In genomic region chr5:36766958-36767703, GRCm38 (mm10) we compare ENCODE assay signal across 10 mouse cellular contexts. TPM values are rescaled to one million over a fixed set of nuclear protein-coding genes. Genes with fewer than 3 reads are reported as not detected.
A peak's percentile ranks its signal among the peaks of the same experiment; 100 is the strongest.
DNase-seq lines count a peak whose midpoint lies in the region; ATAC-seq and TF ChIP-seq lines count a peak whose summit lies in the region.
"Had no signal": no experiment of that assay in that cellular context is flagged by ENCODE, and none has a peak within 500 bp of the region (broad histone marks: within the 10 kb centered on the region; RNA-seq: fewer than 3 reads in every experiment).

No protein-coding gene starts in this region.

- no peaks in the 10 kb centered on the region for H3K79me2 ChIP-seq in CH12.LX (replicated peaks; ENCODE audit: control insufficient read depth, extremely low read depth, insufficient read depth, poor library complexity, severe bottlenecking)

- no peak overlapping the region for H3K4me3 ChIP-seq in CH12.LX (replicated peaks in 1 of 3; ENCODE audit: low read depth in 2 of 3, low read length in 2 of 3, poor library complexity in 1 of 3)
- H3K4me3 ChIP-seq in forebrain, embryonic 12.5 days (replicated peaks): no peak overlapping the region
- H3K4me3 ChIP-seq in midbrain, embryonic 12.5 days: no peak overlapping the region
- H3K4me3 ChIP-seq: limb, embryonic 13.5 days had no signal

- no peak overlapping the region for H3K27ac ChIP-seq in CH12.LX (ENCODE audit: insufficient read depth, low read depth)
- H3K27ac ChIP-seq in forebrain, embryonic 12.5 days: 0 out of 2 replicates have a peak overlapping the region, but pooled peaks have one; percentile 20
- peak overlapping the region; percentile 22 for H3K27ac ChIP-seq in midbrain, embryonic 12.5 days (replicated peaks)
- H3K27ac ChIP-seq: limb, embryonic 13.5 days had no signal

- peak overlapping the region; percentile 26; the same call in 1 of the 2 replicates for H3K4me2 ChIP-seq in CH12.LX (ENCODE audit: insufficient read depth, low read depth, poor library complexity, severe bottlenecking)
- H3K4me2 ChIP-seq in forebrain, embryonic 12.5 days: no peak overlapping the region
- H3K4me2 ChIP-seq in midbrain, embryonic 12.5 days (replicated peaks): peak overlapping the region; percentile 27; the same call in 1 of the 2 replicates
- H3K4me2 ChIP-seq: limb, embryonic 13.5 days had no signal

- peak; percentile 29 for DNase-seq in CH12.LX (ENCODE audit: extremely low read depth)
- DNase-seq in cerebellum, adult 11-12 months: peak; percentile 62
- DNase-seq in heart, postnatal 36 days: no peak
- no peak for DNase-seq in left cerebral cortex, adult 9 months (ENCODE audit: low spot score in 2 of 2)
- no peak for DNase-seq in frontal cortex, postnatal 14 days (ENCODE audit: low spot score in 2 of 2)
- DNase-seq: heart, postnatal 14 days had no signal

- no peak overlapping the region for H3K9ac ChIP-seq in CH12.LX (ENCODE audit: insufficient read depth, low read depth)
- H3K9ac ChIP-seq in forebrain, embryonic 12.5 days: no peak overlapping the region
- H3K9ac ChIP-seq in midbrain, embryonic 12.5 days (replicated peaks): no peak overlapping the region
- H3K9ac ChIP-seq: limb, embryonic 13.5 days had no signal

- in situ Hi-C loops in CH12.LX (cut with MboI; ENCODE audit: low pct_ligation_motif_present, low pct_unique_long_range_greater_than_20kb, low sequenced_read_pairs): no loop called here

- TF ChIP-seq CTCF in CH12.LX (conservative IDR thresholded peaks at IDR 0.05 in 1 of 2, IDR thresholded peaks at IDR 0.05 in 1 of 2; ENCODE audit: low read depth in 2 of 2, low read length in 2 of 2): no peak

- dilution Hi-C loops in CH12.LX (cut with MboI; ENCODE audit: extremely low pct_ligation_motif_present, extremely low pct_unique_long_range_greater_than_20kb, low sequenced_read_pairs): no loop called here

- WGBS in forebrain, embryonic 12.5 days: 46% methylated on average over 10 of the region's 10 CpGs
- WGBS in midbrain, embryonic 12.5 days: 34% methylated on average over 10 of the region's 10 CpGs

- no peak for TF ChIP-seq RAD21 in CH12.LX (IDR thresholded peaks at IDR 0.05; ENCODE audit: low read depth, low read length)

- no peak for TF ChIP-seq POLR2A in CH12.LX (IDR thresholded peaks at IDR 0.05; ENCODE audit: low read depth, low read length)

- peaks cover 0 to 12% of the 10 kb centered on the region in 2 experiments; a peak in 3 of 4 replicates for H3K4me1 ChIP-seq in CH12.LX (ENCODE audit: control insufficient read depth in 1 of 2, insufficient read depth in 2 of 2)
- peaks cover 21% of the 10 kb centered on the region for H3K4me1 ChIP-seq in forebrain, embryonic 12.5 days
- H3K4me1 ChIP-seq in midbrain, embryonic 12.5 days: peaks cover 17% of the 10 kb centered on the region

- ATAC-seq in forebrain, embryonic 12.5 days (ENCODE audit: low FRiP score): peak; percentile 81
- peak; percentile 73 for ATAC-seq in midbrain, embryonic 12.5 days (ENCODE audit: low FRiP score, low read depth)
- ATAC-seq in inflammation-experienced regulatory T-cells, adult 6 months: no peak

- no peak for TF ChIP-seq EP300 in CH12.LX (IDR thresholded peaks at IDR 0.05; ENCODE audit: low read length)

- intact Hi-C loops in heart, postnatal 36 days (cut with DNase I): no loop called here

- peaks cover 18% of the 10 kb centered on the region for H3K9me3 ChIP-seq in CH12.LX (replicated peaks; ENCODE audit: low read length)
- no peaks in the 10 kb centered on the region for H3K9me3 ChIP-seq in forebrain, embryonic 12.5 days
- no peaks in the 10 kb centered on the region for H3K9me3 ChIP-seq in midbrain, embryonic 12.5 days
- H3K9me3 ChIP-seq: limb, embryonic 13.5 days had no signal

- H3K36me3 ChIP-seq in CH12.LX (replicated peaks in 1 of 2; ENCODE audit: control insufficient read depth in 1 of 2, insufficient read depth in 1 of 2, low read length in 1 of 2): no peaks in the 10 kb centered on the region
- no peaks in the 10 kb centered on the region for H3K36me3 ChIP-seq in forebrain, embryonic 12.5 days (replicated peaks)
- no peaks in the 10 kb centered on the region for H3K36me3 ChIP-seq in midbrain, embryonic 12.5 days
- H3K36me3 ChIP-seq: limb, embryonic 13.5 days had no signal

- H3K27me3 ChIP-seq in CH12.LX (replicated peaks): peaks cover 52% of the 10 kb centered on the region
- H3K27me3 ChIP-seq in forebrain, embryonic 12.5 days: 0 out of 2 replicates have a peak, but pooled peaks cover 3% of the 10 kb centered on the region
- H3K27me3 ChIP-seq in midbrain, embryonic 12.5 days: no peaks in the 10 kb centered on the region
- H3K27me3 ChIP-seq: limb, embryonic 13.5 days had no signal

TF ChIP-seq in CH12.LX, 34 proteins besides CTCF, POLR2A, EP300 and RAD21:
- TF ChIP-seq NRF1 (IDR thresholded peaks at IDR 0.05; ENCODE audit: low read depth, low read length): no peak
- TF ChIP-seq ZC3H11A (IDR thresholded peaks at IDR 0.05; ENCODE audit: low read depth, low read length): no peak
- no peak for TF ChIP-seq ETS1 (conservative IDR thresholded peaks at IDR 0.05; ENCODE audit: low read depth, low read length)
- no peak for TF ChIP-seq POLR2AphosphoS2 (IDR thresholded peaks at IDR 0.05; ENCODE audit: low read depth, low read length)
- no peak for TF ChIP-seq USF2 (conservative IDR thresholded peaks at IDR 0.05; ENCODE audit: low read depth, low read length)
- no peak for TF ChIP-seq MYC (IDR thresholded peaks at IDR 0.05; ENCODE audit: low read depth, low read length)
- no peak for TF ChIP-seq CHD2 (IDR thresholded peaks at IDR 0.05; ENCODE audit: low read length)
- no peak for TF ChIP-seq ZMIZ1 (IDR thresholded peaks at IDR 0.05; ENCODE audit: low read depth, low read length)

RNA-seq across cellular contexts. Expression of gene Bloc1s4, which starts 18.7 kb away (rescaled TPM):
- total RNA-seq in CH12.LX (2012; rRNA removed) (20.9 and 23.9 TPM in 2 replicates), CH12.LX (2014; rRNA removed) (23.3 and 24.6 TPM in 2 replicates)
- polyA plus RNA-seq in CH12.LX (2012; ENCODE audit: insufficient read length, low read depth): 21.2 and 22.9 TPM in 2 replicates
- polyA plus RNA-seq in forebrain, embryonic 12.5 days (2016; fragmentation: Nextera tagmentation; extraction: Ambion mirVana): 25.3 TPM in 2 replicates
- polyA plus RNA-seq in midbrain, embryonic 12.5 days (2016; fragmentation: Nextera tagmentation; extraction: Ambion mirVana): 26.6 and 29.1 TPM in 2 replicates
- 10 to 100 TPM; 10.3 to 14.2 TPM for total RNA-seq in heart, postnatal 36 days (2021)
- polyA plus RNA-seq in inflammation-experienced regulatory T-cells, adult 6 months (2017; shearing (Covaris generic)): 1 to 10 TPM; 1.0 to 1.9 (median 1.1) TPM

RNA-seq across cellular contexts. Expression of gene Mrfap1, which starts 29.4 kb away (rescaled TPM):
- total RNA-seq in CH12.LX (2012; rRNA removed) (211 and 234 TPM in 2 replicates), CH12.LX (2014; rRNA removed) (307 and 312 TPM in 2 replicates)
- polyA plus RNA-seq in CH12.LX (2012; ENCODE audit: insufficient read length, low read depth): 317 and 357 TPM in 2 replicates
- polyA plus RNA-seq in forebrain, embryonic 12.5 days (2016; fragmentation: Nextera tagmentation; extraction: Ambion mirVana): 485 and 504 TPM in 2 replicates
- 455 and 483 TPM in 2 replicates for polyA plus RNA-seq in midbrain, embryonic 12.5 days (2016; fragmentation: Nextera tagmentation; extraction: Ambion mirVana)
- 100 to 1,000 TPM; 272 to 283 TPM for total RNA-seq in heart, postnatal 36 days (2021)
- polyA plus RNA-seq in inflammation-experienced regulatory T-cells, adult 6 months (2017; shearing (Covaris generic)): 10 to 100 TPM; 78.5 to 96.4 (median 94.8) TPM

Comparison
In these comparisons a context has a peak if more than half of its experiments do, and no peak if none do; other contexts are left out.
1. DNase-seq: peak in CH12.LX (single experiment) and cerebellum, adult 11-12 months (single experiment); none in heart, postnatal 36 days (0 of 2), left cerebral cortex, adult 9 months (0 of 2) and frontal cortex, postnatal 14 days (0 of 2).